Mouse (Mus musculus): ENCODE data around the gene Foxi1.
"Not testable (repeated sequence)": the region's sequence is repeated elsewhere in the genome, so short reads cannot be mapped to it uniquely, and the experiment has no call there.

The Foxi1 gene

GRCm38 (mm10) chr11:34207989-34208388 is at the start of gene Foxi1:
Gene Foxi1, minus strand, starts transcription at chr11:34208089.
- no peak for DNase-seq

DNA sequence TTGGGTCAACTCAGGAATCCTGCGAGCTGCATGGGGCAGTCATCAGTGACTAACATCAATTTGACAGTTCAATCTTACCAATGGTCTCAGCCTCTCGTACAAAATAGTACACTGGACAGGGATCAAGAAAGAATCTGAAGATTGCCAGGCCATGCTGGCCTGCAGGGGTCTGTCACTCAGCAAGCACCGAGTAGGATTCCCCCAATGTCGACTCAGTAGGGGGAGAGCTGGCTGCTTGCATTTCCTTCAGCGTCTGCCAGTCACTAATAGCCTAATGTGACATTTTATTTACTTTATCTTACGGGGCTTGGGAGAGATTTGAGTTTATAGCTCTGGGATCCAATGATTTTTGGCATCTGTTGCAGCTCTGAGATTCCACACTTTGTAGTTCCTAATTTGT is 35.1 kb upstream of the Foxi1 start:
- no peak for DNase-seq

DNA sequence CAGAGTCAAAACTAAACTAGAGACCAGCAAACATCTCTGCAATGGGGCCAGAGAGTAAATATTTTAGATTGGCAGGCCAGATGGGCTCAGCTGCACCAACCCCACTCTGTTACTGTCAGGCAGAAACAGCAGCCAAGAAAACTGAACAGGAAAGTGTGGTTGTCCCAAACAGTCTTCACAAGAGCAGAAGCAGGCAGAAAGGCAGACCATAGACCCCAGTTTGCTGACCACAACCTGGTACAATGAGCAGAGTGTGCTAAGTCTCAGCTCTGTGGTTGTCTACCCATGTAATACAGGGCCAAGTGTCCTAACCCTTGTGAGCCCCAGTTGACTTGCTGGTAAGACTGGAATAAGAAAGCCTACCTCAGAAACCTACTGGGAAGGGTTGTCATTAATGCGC is 32.4 kb upstream of the Foxi1 start:
- no peak for DNase-seq

DNA sequence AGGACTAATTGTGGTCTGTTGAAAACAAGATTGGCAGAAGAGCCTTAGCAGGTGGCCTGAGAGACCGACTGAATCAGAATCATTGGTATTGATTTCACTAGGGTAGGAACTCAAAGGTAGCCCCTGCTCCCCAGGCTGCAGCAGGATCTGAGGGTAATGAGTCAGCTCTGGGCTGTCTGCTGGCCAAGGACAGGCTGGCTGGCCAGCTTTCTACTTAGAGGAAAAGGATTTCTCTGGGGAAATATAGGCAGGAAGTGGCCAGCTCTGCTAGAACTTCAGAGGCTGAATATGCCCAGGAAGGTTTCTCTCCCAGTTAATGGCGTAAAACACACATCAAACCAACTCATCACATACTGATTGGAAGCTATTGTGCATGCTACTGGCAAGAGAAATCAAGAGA is 31.8 kb upstream of the Foxi1 start:
- DNase-seq, result no peak

GRCm38 (mm10) chr11:34236885-34237284 is 29.0 kb upstream of the Foxi1 start:
- no peak for DNase-seq

DNA sequence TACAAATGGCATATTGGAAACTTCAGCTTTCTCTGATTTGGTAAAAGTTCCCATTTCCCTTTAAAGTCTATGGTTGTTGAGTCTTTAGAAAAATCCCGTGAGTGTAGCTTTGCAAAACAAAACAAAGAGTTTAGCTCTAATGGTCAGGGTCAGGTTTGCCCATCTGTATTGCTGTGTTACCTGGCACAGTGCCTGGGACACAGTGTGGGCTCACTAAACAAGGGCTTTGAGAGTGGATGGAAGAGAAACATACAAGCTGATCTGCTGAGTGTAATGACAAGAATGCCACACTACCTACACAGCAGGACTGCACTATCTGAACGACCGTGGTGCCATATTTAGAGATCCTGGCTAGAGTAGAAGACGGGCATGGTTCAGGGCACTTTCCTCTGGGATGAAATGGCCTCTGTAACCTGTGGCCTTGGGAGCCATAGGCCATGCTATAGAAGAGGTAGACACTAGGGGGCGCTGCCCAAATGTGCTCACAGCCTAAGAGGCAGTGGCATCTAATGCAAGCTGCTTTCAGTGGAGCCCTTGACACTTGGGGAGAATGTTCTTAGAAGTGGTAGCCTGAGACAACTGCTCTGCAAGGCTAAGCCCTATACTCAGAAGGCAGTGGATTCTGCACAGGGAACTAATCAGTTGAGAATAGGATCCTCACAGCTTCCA is 28.3 kb upstream of the Foxi1 start:
- DNase-seq, result peak in 1 of 2 experiments; percentile 39

DNA sequence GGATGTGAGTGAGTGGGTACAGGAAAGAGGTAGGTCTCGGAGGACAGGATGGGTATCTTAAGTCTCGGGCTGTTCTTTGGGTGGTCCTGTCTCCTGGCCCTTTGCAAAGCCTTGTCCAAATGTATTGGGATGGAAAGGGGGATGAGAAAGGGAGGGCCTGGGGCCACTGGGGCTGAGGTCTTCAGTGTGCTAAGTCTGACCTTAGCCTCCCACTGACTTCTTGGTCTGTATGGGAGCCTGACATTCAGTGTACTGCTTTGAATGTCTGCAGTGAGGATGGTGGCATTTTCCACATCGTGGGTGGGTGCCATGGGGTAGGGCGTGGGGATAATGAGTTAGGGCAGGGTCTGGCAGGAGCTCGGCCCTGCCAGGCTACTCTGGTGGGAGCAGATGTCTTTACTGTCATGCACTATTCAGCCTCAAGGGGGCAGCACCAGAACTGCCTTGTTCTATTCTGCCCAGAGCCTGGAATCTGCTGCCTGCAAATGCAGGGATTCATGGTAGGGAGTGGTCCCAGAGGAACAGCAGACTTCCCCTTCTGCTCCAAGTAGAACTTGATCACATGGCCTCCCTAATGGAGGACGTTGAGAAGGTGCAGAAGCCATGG is 21.0 kb upstream of the Foxi1 start:
- peak; percentile 40 to 72 for DNase-seq

DNA sequence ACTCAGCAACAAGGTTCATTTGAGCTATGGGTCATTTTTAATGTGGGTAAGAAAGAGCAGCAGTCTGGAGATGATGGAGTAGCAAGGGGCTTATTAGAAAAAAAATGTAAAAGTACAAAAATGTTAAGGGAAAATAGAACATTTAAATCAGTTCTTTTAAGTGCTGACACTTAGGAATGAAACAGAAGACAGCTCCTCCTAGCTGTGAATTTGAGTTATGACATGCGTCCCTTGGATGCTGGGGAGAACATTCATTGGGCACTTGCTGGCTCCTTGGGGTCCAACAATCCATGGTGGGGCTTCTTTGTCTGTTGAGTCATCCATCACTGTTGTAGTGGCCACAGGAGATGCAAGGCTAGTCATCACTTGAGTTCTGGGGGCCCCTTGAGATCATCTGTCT is 19.3 kb upstream of the Foxi1 start:
- no peak for DNase-seq

GRCm38 (mm10) chr11:34220596-34220995 is 12.7 kb upstream of the Foxi1 start:
- not testable (repeated sequence) for DNase-seq

DNA sequence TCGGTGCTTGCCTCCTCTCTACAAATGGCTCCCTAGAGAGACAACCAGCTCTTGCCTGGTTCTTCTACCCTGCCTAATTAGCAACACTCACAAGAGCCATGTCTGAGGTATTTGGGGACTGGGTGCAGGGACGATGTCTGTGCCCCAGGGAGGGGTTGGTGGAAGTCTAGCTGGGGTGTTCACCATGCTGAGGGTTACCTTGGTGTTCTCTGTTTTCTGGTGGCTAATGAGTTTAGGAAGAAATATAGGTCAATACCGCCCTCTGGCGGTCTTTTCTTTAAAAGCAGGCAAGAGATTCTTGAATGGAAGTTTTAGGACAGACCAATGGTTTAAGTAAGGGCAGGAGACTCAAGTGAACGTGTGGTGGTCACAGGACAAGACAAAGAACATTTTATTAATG is 5.0 kb upstream of the Foxi1 start:
- peak; percentile 55 to 77 for DNase-seq

GRCm38 (mm10) chr11:34202769-34203168 is 5.1 kb downstream of the Foxi1 start:
- DNase-seq, result no peak

DNA sequence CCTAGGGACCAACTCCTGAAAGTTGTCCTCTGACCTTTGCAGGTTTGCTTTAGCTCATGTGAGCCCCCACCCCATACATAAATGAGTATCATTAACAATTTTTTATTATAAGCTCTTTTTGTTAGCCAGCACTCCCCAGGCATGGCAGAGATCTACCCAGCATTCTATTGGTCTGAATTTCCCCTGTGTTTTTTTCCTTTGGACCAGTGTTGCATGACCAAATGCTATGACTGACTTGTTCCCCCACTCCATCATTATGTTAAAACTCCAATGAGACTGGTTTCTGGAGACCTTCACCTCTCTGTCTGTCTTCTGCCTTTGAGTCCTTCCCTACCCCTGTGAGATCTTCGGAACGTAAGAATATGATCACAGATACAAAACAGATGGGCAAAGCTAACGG is 12.7 kb downstream of the Foxi1 start:
- DNase-seq, result no peak

DNA sequence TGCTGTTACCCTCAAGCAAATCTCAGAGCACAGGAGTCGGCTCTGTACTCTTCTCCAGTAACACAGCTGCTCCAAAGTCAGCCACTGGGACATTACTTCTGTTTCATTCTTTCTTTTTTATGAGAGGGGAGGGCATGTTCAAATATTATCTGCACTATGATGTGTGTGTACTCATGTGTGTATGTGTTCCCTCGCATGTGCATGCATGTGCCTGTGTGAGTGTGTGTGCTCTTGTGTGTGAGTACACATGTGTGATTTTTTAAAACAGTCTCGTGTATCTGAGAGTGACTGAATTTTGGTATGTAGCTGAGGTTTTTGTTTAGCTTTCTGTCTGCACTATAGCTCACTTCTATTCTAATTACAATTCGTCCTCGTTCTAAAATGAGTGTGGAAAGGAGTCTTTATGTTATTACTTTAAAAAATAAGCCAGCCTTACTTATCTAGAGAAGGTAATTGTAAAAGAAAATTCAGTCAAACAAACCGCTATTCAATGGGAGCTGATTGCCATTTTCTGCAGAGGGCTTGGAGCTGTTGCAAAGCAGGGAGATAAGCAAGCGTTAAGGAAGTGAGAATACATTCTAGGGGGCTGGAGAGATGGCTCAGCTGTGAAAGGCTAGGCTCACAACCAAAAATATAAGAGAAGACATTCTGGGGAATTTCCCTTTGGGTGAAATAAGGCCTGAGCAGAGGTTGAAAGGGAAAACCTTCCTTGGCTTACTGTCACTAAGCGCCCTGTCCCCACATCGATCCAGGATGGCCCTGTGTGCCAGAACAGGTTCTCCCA is 13.5 kb downstream of the Foxi1 start:
- DNase-seq, result no peak

- DNase-seq, result no peak
Observed at GRCm38 (mm10) chr11:34193658-34194057, 14.2 kb downstream of the Foxi1 start.

- no peak for DNase-seq
Observed at GRCm38 (mm10) chr11:34184266-34184665, 23.6 kb downstream of the Foxi1 start.

DNA sequence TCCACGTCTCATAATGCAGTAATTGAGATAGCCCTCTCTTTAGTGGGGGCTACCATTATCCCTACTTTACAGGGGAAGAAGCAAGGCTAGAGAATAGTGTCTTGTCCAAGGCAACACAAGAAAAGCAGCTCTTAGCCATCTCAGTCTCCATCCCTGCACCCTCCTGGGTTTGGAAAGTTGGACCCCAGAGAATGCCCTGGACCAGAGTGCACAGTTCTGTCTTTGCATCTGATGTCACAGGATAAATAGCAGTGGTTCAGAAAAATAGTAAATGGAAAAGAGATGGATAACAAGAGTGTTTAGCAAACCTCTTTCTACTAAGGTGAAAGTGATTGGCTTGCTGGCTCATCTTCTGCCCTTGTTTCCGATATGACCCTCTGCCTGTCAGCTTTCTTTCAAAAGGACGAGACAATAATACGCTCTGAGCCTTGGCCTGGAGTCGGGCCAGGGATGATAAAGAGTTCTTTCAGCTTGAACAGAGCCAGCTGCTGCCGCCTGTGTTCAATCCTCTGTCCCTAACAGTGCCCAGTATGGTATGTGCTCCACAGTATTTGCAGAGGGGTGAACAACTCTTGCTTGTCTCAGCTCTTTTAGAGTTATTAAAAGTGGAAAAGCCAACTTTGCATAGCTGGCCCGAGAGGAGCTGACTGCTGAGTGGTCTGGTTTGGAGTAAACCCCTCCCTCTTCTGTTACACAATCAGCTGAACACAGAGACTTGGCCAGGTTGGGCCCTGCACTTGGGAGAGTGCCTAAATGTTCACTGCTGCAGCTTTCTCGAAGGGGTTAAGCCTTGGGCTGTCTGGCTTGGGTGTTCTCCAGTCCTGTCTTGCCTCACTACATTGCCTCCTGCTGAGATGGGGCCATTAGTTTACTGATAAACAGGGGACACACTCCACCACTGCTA is 26.4 kb downstream of the Foxi1 start:
- peak in 1 of 2 experiments; percentile 24 for DNase-seq

- no peak for DNase-seq
Observed at GRCm38 (mm10) chr11:34178752-34179151, 29.1 kb downstream of the Foxi1 start.

DNA sequence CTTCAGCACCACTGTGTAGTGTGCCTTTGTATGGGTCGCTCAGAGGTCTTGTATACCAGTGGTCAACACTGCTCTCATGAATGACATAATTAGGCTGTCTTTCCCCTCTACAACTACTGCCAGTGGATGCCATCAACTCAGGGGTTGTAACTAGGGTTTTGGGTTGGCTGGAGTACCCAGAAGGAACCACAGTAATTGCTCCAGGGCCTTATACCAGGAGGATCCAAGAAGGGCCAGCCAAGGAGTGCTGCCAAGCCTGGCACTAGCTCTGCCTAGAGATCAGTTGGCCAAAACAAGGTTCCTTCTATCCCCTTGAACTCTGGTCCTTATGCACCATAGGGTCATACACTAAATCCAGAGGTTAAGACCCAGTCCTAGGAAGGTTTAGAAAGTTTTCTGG is 31.5 kb downstream of the Foxi1 start:
- no peak for DNase-seq

- no peak for DNase-seq
Observed at GRCm38 (mm10) chr11:34171221-34171620, 36.7 kb downstream of the Foxi1 start.

DNA sequence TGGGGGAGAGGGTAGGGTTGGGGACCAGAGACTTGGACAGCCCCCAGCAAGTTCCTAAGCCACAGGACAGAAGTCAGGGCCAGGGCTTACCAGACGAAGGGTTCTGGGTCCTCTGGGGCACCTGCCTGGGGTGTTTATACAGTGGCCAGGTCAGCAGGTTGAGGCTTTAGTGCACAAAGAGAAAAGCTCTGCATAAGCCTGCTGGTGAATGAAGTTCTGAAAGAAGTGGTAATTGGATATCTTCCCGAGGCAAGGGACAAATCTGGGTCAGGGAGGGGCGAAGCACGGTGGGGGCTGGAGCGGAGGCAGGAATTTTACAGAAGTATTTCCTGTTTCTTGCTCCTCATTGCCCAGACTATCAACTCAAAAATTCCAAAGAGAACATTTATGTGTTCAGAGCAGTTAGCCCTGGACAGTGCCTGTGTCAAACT is 38.4 kb downstream of the Foxi1 start:
- peak in 1 of 2 experiments; percentile 10 for DNase-seq

GRCm38 (mm10) chr11:34166392-34166791 is 41.5 kb downstream of the Foxi1 start:
- DNase-seq, result no peak

- DNase-seq, result no peak
Observed at GRCm38 (mm10) chr11:34165278-34165677, 42.6 kb downstream of the Foxi1 start.

DNA sequence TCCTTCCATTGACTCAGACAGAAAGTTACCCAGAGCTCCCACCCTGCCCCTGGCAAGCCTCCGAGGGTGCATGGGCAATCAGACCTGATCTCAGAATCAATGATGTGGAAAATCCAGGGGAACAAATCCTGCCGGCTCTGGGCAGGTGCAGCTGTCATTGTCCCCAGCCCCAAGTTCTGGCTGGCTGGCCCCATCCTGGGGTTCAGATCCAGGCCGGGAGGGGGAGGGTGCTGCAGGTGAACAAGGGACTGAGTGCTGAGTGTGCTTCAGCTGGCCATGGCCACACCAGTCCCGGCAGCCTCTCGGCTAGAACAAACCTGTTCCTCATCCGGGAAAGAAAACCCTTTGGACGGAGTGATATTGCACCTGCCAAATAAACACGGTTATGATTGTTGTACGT is 49.0 kb downstream of the Foxi1 start:
- no peak for DNase-seq
